Mouse (Mus musculus): ENCODE results near the gene Atf2.

Gene Atf2

DNA sequence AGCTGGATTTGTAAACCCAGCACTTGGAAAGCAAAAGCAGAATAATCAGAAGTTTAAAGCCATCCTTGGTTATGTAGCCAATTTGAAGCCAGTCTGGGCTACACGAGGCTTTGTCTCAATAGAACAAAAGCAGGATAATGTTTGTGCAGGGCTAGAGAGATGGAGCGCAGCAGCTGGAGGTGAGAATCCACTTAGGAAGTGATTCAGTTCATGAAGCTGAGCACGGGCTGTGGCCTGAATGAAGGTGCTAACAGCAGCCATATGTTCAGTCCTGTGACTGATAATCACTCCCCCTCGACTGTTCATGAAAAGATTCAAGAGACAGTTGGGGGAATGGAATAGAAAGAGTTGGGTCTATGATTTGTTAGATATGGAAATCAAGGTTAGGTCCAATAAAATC, 94.3 kb downstream of the Atf2 start:
- ChIA-PET POLR2A (interaction anchor here in 2 of 4 experiments (0.6 to 1.7 kb wide), 5 partner anchors 10 to 238 kb away, joined by 3 to 6 read pairs (median 3); no protein-coding TSS in a partner anchor), CTCF (interaction anchor here in 3 of 4 experiments (0.5 to 1.4 kb wide), 5 partner anchors 9 to 1805 kb away, joined by 3 to 8 read pairs (median 4); no protein-coding TSS in a partner anchor)

DNA sequence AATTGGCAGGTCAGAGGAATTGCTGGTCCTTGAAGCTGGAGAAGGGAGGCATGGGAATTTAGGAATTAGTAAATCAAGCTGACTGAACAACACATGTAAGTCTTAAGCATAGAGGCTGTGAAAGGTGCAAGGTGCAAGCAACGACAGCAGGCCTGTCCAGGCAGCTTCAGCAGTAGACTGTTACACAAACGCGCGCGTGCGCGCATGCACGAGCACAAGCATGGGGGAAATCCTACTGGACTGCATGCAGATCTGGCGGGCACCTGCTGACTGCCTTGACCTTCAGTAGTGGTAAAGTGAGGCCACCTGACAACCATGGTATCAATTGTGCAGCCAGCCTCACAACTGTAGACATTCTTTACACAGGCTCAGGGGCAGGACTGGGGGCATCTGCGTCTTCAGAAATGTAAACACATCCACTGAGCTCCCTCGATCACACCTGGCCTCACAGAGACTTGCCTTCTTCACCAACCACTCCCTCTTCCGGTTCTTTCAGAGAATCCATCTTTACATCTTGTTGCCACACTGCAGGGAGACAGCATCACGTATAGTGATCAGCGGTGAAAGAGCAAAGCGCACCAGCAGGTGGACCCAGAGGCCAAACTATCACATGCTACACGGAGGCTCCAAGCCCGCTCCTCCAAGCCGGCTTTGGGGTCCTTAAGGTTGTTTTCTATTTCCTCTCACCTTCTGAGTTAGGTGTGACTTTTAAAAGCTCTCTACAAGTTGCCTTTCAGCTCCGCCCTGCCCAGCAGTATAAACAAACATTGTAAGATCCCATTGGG, 100.4 kb downstream of the Atf2 start:
- ChIA-PET POLR2A (interaction anchor here in 3 of 4 experiments (0.7 to 7.1 kb wide), 20 partner anchors 10 to 231 kb away, joined by 3 to 41 read pairs (median 5); partner anchors contain the start of genes Chn1 (in 3 of the 3) and Atp5g3 (in 1 of the 3)), CTCF (interaction anchor here (0.7 to 2.0 kb wide), 13 partner anchors 9 to 241 kb away, joined by 3 to 6 read pairs (median 3); partner anchors contain the start of gene Chn1 (in 1 of the 4))

DNA sequence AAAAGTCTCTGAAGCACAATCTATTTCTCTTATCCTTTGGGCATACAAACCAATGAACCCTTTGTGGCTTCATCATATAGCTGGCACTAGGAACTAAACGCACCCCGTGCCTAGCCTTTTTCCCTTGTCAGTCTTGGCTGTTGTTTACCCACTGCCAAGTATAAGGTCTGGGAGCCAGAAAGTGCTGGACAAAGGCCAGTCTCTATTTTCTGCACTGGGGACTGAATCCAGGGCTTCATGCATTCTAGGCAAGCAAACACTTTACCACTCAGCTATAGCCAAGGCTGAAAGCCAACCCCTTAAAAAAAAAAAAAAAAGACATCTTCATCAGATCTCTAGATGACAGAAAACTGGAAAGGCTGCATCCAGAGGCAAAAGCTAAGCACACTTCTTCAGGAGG, 102.1 kb downstream of the Atf2 start:
- CTCF ChIA-PET = interaction anchor here in 2 of 4 experiments (0.7 to 2.0 kb wide), 3 partner anchors 15 to 318 kb away, joined by 3 to 6 read pairs (median 4); partner anchors contain the start of gene Chn1 (in 1 of the 2)
- POLR2A ChIA-PET = interaction anchor here in 2 of 4 experiments (0.6 to 7.1 kb wide), 4 partner anchors 9 to 196 kb away, joined by 3 to 41 read pairs (median 4); no protein-coding TSS in a partner anchor

GRCm38 (mm10) chr2:73788395-73788794, 104.0 kb downstream of the Atf2 start:
- ChIA-PET CTCF (no interaction called here), POLR2A (interaction anchor here in 1 of 4 experiments (1.2 to 7.1 kb wide), 2 partner anchors 11 to 16 kb away, joined by 3 to 41 read pairs; no protein-coding TSS in a partner anchor)

GRCm38 (mm10) chr2:73782371-73782905, 110.0 kb downstream of the Atf2 start:
- POLR2A ChIA-PET = interaction anchor here in 1 of 4 experiments (0.8 to 1.3 kb wide), 8 partner anchors 10 to 210 kb away, joined by 3 to 10 read pairs (median 4); no protein-coding TSS in a partner anchor
- CTCF ChIA-PET = interaction anchor here in 1 of 4 experiments (0.8 kb wide), 1 partner anchor 210 kb away, joined by 3 read pairs; no protein-coding TSS in a partner anchor

- ChIA-PET CTCF (no interaction called here), POLR2A (no interaction called here)
Measured at GRCm38 (mm10) chr2:73780321-73781010, 112.0 kb downstream of the Atf2 start.

DNA sequence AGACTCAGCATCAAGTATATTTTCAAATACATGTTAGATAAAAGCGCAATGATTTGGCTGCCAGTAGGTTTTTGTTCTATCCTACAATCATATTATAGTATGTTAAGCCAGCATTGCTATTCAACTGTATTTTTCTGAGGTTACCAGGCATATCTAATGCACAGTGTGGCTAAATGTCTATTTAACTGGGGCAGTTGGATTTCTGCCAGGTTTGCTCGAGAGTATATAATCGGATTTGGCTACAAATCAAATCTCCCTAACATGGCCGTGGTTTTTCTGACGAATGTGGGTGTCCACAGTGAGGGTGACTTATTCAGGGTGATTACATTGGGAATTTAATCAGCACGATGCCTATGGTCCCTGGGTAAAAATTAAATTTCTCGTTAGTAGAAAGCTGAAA, 112.6 kb downstream of the Atf2 start:
- POLR2A ChIA-PET = no interaction called here
- CTCF ChIA-PET = no interaction called here

DNA sequence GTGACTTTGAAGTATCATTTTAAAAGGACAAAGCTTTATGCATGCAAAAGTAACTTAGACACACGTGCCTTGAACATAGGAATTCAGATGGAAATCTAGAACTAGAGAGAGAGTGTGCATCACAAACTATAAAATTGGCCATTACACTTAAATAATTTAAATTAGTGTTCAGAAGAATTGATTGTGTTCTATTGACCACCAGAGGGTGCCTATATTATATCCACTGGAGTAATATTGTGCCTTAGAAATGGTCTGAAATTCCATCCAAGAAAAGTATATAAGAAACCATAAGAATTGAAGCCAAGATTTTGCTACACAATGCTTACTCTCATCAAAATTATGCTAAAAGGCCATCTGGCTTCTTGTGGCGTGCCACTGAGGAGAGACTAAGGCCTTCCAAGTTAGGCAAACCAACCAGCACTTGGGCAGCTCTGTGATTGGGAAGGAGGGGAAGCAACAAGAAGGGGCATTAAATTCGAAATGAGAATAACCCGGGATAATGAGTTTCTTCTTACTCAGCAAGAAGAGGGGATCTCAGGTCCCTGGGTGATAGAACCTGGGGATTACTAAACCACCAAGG, 113.3 kb downstream of the Atf2 start:
- CTCF ChIA-PET = interaction anchor here in 2 of 4 experiments (0.6 to 1.1 kb wide), 2 partner anchors 10 to 213 kb away, joined by 4 to 5 read pairs; no protein-coding TSS in a partner anchor

DNA sequence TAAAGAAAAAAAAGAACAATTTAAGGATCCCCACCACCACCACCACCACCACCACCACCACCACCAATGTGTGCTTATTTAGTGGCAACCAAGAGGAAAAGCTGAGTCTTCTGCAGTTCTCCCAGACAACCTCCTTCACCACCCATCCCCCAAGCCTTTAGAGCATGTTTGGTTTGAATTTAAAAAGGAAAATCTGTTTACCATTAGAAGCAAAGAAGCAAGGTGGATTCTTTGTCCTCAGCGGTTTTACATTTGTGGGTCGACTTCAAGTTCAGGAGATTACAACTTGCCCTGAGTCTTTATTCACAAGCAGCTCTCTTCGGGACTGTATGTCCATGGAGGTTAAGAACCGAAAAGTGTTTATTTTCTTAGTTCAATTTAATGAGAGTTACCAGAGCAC, 115.5 kb downstream of the Atf2 start:
- ChIA-PET POLR2A (interaction anchor here in 2 of 4 experiments (1.0 to 3.2 kb wide), 4 partner anchors 15 to 247 kb away, joined by 3 to 16 read pairs (median 4); no protein-coding TSS in a partner anchor), CTCF (interaction anchor here in 1 of 4 experiments (1.5 kb wide), 1 partner anchor 16 kb away, joined by 3 read pairs; no protein-coding TSS in a partner anchor)

More for the DNA sequence above, 113.3 kb downstream of the Atf2 start:
- POLR2A ChIA-PET = interaction anchor here in 2 of 4 experiments (0.6 to 3.2 kb wide), 4 partner anchors 12 to 173 kb away, joined by 3 to 16 read pairs (median 5); no protein-coding TSS in a partner anchor

DNA sequence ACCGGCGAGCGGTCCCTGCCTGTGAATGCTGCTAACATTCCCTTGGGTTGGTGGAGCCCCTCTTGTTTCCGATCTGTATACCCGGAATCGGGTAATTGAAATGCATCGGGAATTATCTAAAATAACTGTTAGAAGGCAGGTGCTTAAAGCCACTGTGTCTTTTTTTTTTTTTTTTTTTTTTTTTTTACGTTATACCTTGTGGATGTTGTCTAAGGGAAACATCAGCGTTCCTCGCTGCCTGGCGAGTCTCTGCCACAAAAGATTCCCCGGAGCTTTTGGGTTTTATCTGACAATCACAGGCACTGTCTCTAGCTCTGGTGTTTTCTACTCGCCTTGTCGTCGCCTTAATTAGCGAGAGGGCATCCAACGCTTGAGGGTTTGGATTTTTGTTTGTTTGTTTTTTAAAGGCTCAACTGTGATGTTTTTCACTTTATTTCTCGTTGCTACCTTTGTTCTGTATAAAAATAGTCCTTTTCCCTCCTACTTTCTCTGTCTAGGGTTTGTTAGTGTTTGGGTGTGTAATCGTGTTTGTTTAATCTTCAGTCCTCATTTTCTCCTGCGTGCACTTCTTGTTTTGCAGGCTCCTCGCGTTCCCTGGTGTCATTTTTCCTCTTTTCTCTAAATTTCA, 116.6 kb downstream of the Atf2 start:
- ChIA-PET POLR2A (interaction anchor here (0.5 to 3.2 kb wide), 34 partner anchors 9 to 708 kb away, joined by 3 to 16 read pairs (median 3); partner anchors contain the start of genes Atf2 (in 1 of the 4) and Gpr155 (in 1 of the 4)), CTCF (interaction anchor here (0.6 to 1.8 kb wide), 7 partner anchors 14 to 191 kb away, joined by 3 to 16 read pairs (median 4); no protein-coding TSS in a partner anchor)

GRCm38 (mm10) chr2:73774786-73775682, 117.4 kb downstream of the Atf2 start, which contains the start of gene Chn1:
Gene Chn1, minus strand, starts transcription at chr2:73775346.
- ChIA-PET CTCF (interaction anchor here (0.5 to 1.8 kb wide), 8 partner anchors 15 to 224 kb away, joined by 3 to 16 read pairs (median 4); no protein-coding TSS in a partner anchor), POLR2A (interaction anchor here (0.5 to 2.3 kb wide), 30 partner anchors 9 to 641 kb away, joined by 3 to 14 read pairs (median 3); partner anchors contain the start of genes Atf2 (in 1 of the 4) and Gpr155 (in 1 of the 4))

GRCm38 (mm10) chr2:73772945-73773344, 119.5 kb downstream of the Atf2 start:
- ChIA-PET POLR2A (interaction anchor here in 2 of 4 experiments (0.6 to 1.3 kb wide), 6 partner anchors 13 to 212 kb away, joined by 3 to 4 read pairs (median 4); no protein-coding TSS in a partner anchor), CTCF (interaction anchor here in 2 of 4 experiments (1.0 to 1.5 kb wide), 3 partner anchors 188 to 206 kb away, joined by 3 to 4 read pairs (median 4); no protein-coding TSS in a partner anchor)

DNA sequence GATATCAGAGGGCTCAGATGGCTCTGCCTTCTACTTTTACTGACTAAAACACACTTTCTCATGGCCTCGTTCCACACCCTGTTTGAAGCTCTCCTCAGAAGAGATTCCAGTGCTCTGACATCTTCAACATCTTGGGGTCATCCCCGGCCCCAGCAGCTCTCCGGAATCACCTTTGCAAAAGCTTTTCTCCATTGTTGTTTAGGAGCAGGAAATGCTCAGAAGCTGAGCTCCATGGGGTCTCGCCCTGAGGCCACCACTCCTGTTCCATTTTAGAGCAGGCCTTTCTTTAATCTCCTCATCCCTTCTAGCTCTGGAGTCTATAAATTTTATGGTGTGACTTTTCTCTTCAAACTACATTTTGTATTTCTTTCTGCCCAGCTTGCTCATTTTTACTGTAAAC, 123.8 kb downstream of the Atf2 start:
- POLR2A ChIA-PET = interaction anchor here in 1 of 4 experiments (0.6 kb wide), 1 partner anchor 69 kb away, joined by 4 read pairs; no protein-coding TSS in a partner anchor
- CTCF ChIA-PET = no interaction called here

All from embryonic stem cell, embryonic (primary cell).